Mouse (Mus musculus) cerebellum, adult 2 months (tissue): ENCODE results near the gene Negr1.

Source experiments
- CTCF ChIP-seq: fragments of 200-500 bp; IDR thresholded peaks from 2 replicates; pipeline ENCODE4 v1.5.1; 2011; ENCODE audit warnings: low read depth, mild to moderate bottlenecking, control low read depth, low read length, moderate library complexity, borderline replicate concordance; ENCODE audit not compliant: insufficient read depth
- POLR2A ChIP-seq: fragments of 200-500 bp; IDR thresholded peaks from 2 replicates; pipeline ENCODE4 v1.6.1; 2011; ENCODE audit warnings: low read length, control low read depth, borderline replicate concordance; ENCODE audit not compliant: insufficient read depth

DNA sequence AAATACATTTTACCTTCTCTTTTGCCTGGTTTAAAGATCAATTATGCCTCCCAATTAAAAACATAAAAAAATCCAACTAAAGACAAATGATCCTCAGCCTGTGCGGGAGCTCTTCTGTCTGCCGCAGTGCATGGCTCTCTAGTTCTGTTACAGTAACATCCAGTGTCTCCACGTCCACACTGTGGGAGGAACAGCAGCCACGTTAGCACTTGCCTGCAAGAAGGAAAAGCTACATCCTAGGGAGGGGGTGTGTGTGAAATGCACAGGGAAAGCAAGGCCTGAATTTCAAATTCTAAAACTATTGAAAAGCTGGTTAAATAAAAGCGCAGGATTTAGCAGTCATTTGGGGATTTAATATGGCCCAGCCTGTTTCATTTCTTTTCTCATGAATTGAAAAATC, 479.0 kb downstream of the Negr1 start:
- TF ChIP-seq CTCF: no peak
- TF ChIP-seq POLR2A: no peak
